Mouse (Mus musculus) CH12.LX (cell line): ENCODE measurements around the gene Fam166a.

ENCODE experiments used
- CHD1 ChIP-seq: IDR thresholded peaks from 2 replicates; pipeline ENCODE4 v1.6.1; 2012; ENCODE audit warnings: low read depth, low read length, improper control_type of control experiment, inconsistent platforms
- CTCF ChIP-seq, 2 experiments: IDR thresholded peaks in 1 of 2; conservative IDR thresholded peaks in 1 of 2; 2 replicates each; pipeline ENCODE4 v1.5.1; 2011 to 2012; ENCODE audit warnings: low read depth in 2 of 2, low read length in 2 of 2, improper control_type of control experiment in 1 of 2, inconsistent platforms in 1 of 2, mild to moderate bottlenecking in 1 of 2, moderate library complexity in 1 of 2
- E2F4 ChIP-seq: IDR thresholded peaks from 2 replicates; pipeline ENCODE4 v1.6.1; 2011; ENCODE audit warnings: low read depth, low read length, improper control_type of control experiment; ENCODE audit not compliant: insufficient replicate concordance
- GABPA ChIP-seq: IDR thresholded peaks from 2 replicates; pipeline ENCODE4 v1.6.1; 2012; ENCODE audit warnings: low read depth, low read length, improper control_type of control experiment, inconsistent platforms; ENCODE audit not compliant: insufficient replicate concordance
- MAZ ChIP-seq: IDR thresholded peaks from 2 replicates; pipeline ENCODE4 v1.6.1; 2012; ENCODE audit warnings: low read depth, mild to moderate bottlenecking, inconsistent platforms, low read length, improper control_type of control experiment, moderate library complexity
- NELFE ChIP-seq: IDR thresholded peaks from 2 replicates; pipeline ENCODE4 v1.6.1; 2011; ENCODE audit warnings: low read depth, low read length, improper control_type of control experiment
- POLR2A ChIP-seq: IDR thresholded peaks from 2 replicates; pipeline ENCODE4 v1.6.1; 2011; ENCODE audit warnings: low read depth, mild to moderate bottlenecking, improper control_type of control experiment, low read length
- POLR2AphosphoS2 ChIP-seq: IDR thresholded peaks from 2 replicates; pipeline ENCODE4 v1.6.1; 2011; ENCODE audit warnings: low read depth, low read length, improper control_type of control experiment
- SIN3A ChIP-seq: IDR thresholded peaks from 2 replicates; pipeline ENCODE4 v1.6.1; 2012; ENCODE audit warnings: low read length, improper control_type of control experiment, inconsistent platforms
- TBP ChIP-seq: conservative IDR thresholded peaks from 2 replicates; pipeline ENCODE4 v1.6.1; 2011; ENCODE audit warnings: low read depth, low read length, improper control_type of control experiment
- USF1 ChIP-seq: IDR thresholded peaks from 2 replicates; pipeline ENCODE4 v1.6.1; 2014; ENCODE audit warnings: low read depth, mild to moderate bottlenecking, inconsistent platforms, low read length, improper control_type of control experiment
- ZMIZ1 ChIP-seq: IDR thresholded peaks from 2 replicates; pipeline ENCODE4 v1.6.1; 2012; ENCODE audit warnings: low read depth, mild to moderate bottlenecking, inconsistent platforms, low read length, improper control_type of control experiment

GRCm38 (mm10) chr2:25180973-25181890 is 37.3 kb upstream of the Fam166a start:
- no peak for TF ChIP-seq NELFE
- no peak for TF ChIP-seq TBP
- peak in 1 of 2 experiments; percentile 43; a peak in 2 of 4 replicates for TF ChIP-seq CTCF (conservative IDR thresholded peaks at IDR 0.05 in 1 of 2, IDR thresholded peaks at IDR 0.05 in 1 of 2; ENCODE audit: low read depth in 2 of 2, low read length in 2 of 2)
- TF ChIP-seq ZMIZ1 = no peak
- TF ChIP-seq E2F4 = no peak
- TF ChIP-seq MAZ = peak; percentile 32; the same call in 1 of the 2 replicates
- TF ChIP-seq POLR2A = no peak; the same call in 1 of the 2 replicates
- no peak for TF ChIP-seq GABPA
- no peak for TF ChIP-seq CHD1
- TF ChIP-seq POLR2AphosphoS2 = no peak
- TF ChIP-seq USF1 = no peak
- TF ChIP-seq SIN3A = no peak; the same call in 1 of the 2 replicates
